Mouse (Mus musculus) MEL-GATA-1-ER (cell line): ENCODE data around the gene Ralbp1.

Experiments
- DNase-seq: peaks from one replicate; pipeline ENCODE4 v3.0.0-alpha.2; 2012; ENCODE audit warnings: low read depth; ENCODE audit errors: extremely low read depth

Gene Ralbp1

DNA sequence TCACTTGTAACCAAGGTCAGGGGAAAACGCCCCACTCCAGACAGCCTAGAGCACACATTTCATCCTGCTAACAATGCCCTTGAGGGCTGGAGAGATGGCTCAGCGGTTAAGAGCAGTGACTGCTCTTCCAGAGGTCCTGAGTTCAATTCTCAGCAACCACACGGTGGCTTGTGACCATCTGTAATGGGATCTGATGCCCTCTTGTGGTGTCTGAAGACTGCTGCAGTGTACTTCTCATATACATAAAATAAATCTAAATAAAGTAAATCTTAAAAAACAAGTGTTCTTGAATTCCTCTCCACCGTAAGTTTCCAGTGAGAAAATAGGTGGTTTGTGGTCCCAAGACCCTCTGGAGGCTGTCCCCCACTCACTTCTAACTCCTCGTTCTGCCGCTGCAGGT is 33.8 kb downstream of the Ralbp1 start:
- DNase-seq, result no peak

DNA sequence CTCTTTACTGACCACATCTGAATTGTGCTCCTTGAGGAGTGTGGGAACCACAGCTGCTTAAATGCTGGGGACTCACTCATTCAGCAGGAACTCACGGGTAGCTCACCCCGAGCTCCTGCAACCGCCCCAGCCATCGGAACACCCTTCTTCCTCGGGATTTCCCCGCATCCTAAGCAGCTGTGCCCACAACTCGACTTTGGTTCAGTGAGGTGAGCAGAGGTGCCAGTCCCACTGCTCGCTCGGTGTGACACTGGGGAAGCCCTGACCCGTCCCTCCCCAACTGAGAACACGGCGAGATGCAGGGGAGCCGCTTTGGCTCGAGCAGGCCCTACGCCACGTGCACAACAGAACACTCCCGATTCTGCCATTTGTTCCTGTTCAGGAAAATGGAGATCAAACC is 35.1 kb downstream of the Ralbp1 start:
- DNase-seq, result no peak

DNA sequence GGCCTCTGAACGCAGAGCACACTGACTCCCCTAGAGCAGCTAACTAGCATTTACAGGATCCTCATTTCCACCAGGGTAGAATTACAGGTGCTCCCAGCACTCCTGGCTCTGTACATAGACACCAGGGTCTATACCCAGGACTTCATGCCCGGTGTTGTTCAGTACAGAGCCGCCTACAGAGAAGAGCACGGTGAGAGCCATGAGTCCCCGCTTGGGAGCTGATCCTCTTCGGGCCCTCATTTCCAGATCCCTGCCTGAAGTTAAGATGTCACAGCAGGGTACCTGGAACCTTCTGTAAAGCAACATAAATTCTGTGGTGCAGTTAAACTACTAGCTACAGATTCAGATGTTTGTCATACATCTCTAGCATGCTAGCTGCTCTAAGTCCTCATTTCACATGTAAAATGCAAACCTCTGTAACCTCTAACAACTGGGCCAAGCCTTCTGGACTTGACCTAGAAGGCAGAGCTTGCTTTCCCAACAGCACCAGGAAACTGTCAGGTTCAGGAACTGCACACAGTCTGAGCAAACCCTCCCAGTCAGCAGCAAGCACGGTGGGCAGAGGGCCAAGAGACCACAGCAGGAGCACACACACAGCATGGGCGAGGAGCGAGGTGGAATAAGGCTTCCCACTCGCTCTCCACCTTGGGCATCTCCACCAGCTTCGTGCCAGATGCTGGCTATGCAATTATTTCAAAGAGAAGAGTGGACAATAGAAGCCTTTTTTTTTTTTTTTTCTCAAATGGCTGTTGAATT is 37.7 kb downstream of the Ralbp1 start:
- DNase-seq, result no peak

GRCm38 (mm10) chr17:65845423-65845822 is 40.2 kb downstream of the Ralbp1 start:
- DNase-seq, result no peak

DNA sequence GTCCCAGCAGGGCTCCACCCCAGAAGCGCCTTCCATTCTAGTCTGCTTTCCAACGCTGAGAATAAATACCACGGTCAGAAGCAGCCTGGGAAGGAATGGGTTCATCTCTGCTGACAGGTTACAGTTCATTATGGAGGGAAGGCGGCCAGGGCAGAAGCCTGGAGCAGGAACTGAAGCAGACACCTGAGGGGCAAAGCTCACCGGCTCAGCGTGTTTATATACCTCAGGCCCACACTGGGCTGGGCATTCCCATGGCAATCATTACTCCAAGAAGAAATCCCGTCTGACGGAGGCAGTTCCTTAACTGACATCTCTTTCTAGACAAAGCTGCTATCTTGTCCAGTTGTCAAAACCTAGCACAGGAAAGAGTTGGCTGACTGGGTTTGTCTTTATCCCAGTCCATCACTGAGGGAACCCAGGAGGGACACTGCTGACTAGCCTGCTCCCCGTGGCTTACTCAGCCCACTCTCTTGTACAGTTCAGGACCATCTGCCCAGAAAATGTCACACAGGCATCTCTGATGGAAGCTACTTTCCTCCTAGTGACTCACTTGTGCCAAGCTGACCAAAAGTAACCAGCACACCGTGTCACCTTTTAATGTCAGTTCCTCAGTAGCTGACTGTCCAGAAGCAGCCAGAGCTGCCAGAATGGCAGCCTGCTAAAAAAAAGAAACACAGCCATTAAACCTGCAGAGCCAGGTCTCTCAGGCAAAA is 42.8 kb downstream of the Ralbp1 start:
- no peak for DNase-seq

DNA sequence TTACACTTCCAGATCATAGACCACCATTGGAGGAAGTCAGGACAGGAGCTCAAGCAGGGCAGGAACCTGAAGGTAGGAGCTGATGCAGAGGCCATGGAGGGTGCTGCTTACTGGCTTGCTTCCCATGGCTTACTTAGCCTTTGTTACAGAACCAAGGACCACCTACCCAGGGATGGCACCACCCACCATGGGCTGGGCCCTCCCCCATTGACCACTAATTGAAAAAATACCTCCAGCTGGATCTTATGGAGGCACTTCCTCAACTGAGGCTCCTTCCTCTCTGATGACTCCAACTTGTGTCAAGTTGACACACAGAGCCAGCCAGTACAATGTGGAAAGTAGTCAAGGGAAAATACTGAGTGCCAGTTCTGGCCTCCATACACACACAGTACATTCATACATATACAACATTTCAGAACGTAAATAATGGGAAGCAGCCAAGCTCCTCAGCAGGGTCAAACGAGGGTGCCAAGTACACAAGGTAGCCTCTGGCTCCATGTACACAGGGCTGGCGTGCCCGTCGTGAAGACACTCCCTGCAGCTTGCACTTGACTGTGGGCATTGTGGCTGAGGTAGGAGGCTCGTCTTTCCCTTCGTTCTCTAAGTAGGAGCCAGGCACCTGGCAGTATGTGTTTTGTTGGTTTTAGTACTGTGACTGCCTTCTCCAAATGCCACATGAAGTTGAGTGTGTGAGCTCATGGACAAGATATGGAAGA is 45.9 kb downstream of the Ralbp1 start:
- no peak for DNase-seq

DNA sequence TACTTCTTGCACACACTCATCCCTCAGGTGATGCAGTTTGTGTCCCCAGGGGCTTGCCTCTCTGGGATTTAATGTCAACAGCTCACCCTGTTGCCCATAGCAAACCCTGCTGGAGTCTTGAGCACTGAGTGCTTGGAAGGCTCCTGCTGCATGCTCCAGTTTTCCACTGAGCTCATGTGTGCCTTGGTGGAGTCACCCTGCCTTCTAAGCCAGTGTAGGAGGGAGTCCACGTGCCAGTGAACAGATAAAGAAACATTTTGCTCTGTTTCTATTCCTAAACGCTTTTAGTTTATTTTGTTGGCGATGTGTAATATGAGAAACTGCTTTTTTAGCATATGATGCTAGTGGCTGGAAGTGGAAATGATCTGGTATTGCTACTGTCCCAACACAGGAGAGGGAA is 48.9 kb downstream of the Ralbp1 start:
- no peak for DNase-seq

- no peak for DNase-seq
Observed at GRCm38 (mm10) chr17:65833891-65834290, 51.7 kb downstream of the Ralbp1 start.

- DNase-seq, result no peak
Observed at GRCm38 (mm10) chr17:65830216-65830863, 55.3 kb downstream of the Ralbp1 start.

- DNase-seq, result no peak
Observed at GRCm38 (mm10) chr17:65828951-65829350, 56.6 kb downstream of the Ralbp1 start.

- no peak for DNase-seq
Observed at GRCm38 (mm10) chr17:65827904-65828303, 57.7 kb downstream of the Ralbp1 start.

DNA sequence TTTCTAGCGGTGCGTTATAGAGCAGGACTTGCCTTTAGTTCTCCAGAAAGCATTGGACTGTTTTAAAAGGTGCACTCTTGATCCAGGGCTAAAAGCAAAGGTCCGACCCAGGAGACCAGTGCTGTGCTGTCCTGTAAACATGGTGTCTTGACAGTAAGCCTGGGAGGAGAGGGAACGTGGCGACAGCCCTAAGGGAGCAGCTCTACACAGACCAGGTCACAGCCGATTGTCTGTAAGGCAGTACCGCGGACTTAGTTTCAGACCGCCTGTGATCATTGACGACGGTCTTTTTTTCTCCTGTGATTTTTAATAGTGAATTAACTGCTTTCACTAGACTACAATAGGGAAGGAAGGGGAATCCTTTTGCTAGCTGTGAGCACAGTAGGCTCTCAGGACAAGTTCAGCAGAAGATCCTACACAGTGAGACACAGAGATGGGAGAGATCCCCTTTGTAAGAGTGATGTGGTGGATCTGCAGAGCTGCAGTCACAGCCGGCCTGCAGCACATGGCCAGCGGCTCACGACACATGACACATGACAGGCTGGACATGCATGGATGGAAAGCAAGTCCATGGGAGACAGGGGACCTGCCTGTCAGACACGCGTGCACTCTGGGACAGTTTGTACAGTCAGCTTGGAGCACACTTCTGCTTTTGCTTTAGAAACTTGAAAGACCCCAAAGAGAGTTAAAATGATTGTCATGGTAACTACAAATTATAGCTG is 58.3 kb downstream of the Ralbp1 start:
- no peak for DNase-seq

DNA sequence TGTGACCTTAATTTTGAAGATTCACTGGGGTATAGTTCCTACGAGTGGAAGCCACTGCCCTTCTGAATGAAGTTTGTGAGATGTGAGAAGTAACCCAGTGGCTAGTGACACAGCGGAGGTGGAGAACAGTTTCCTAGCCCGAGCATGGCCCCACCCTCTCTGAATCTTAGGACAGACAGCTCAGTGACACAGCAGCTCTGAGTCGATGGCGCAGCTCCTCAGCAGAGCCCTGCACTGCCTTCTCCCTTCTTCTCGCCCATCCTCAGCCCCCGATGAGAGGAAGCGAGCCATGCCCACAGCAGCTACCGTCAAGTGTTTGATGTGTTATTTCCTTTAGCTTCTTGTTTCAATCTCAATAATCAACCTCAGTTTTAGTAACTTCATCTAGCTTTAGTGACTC is 59.3 kb downstream of the Ralbp1 start:
- DNase-seq, result no peak

- no peak for DNase-seq
Observed at GRCm38 (mm10) chr17:65824246-65824645, 61.4 kb downstream of the Ralbp1 start.

GRCm38 (mm10) chr17:65822423-65822822 is 63.2 kb downstream of the Ralbp1 start:
- DNase-seq, result no peak

GRCm38 (mm10) chr17:65820197-65820596 is 65.4 kb downstream of the Ralbp1 start:
- DNase-seq, result no peak

DNA sequence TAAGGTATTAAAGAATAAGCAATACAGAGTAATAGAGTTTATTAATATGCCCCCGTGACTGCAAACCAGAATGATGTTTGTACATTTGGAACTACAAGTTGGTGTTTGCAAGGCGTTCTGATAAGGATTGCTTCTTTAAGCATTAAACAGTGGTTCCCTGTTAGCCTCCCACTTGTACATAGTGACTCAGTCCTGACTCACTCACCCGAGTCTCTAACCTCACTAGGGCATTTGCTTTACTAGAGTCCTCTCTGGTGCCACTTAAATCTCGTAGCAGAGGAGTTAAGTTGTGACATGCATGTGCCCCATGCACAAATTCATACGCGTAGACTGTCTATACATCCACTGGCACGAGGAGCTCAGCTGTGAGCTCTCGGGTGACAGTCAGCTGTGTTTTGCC is 71.8 kb downstream of the Ralbp1 start:
- DNase-seq, result no peak

GRCm38 (mm10) chr17:65811032-65811431 is 74.6 kb downstream of the Ralbp1 start:
- DNase-seq, result no peak

- no peak for DNase-seq
Observed at GRCm38 (mm10) chr17:65806416-65806815, 79.2 kb downstream of the Ralbp1 start.

GRCm38 (mm10) chr17:65805966-65806365 is 79.6 kb downstream of the Ralbp1 start:
- no peak for DNase-seq

GRCm38 (mm10) chr17:65802026-65802425 is 83.6 kb downstream of the Ralbp1 start:
- no peak for DNase-seq
